Mouse (Mus musculus) kidney, adult 2 months (tissue): Measurements from ENCODE around the gene Zfp30.

Experiments used
- CTCF ChIP-seq: fragments of 200-500 bp; conservative IDR thresholded peaks from 2 replicates; pipeline ENCODE4 v1.5.1; 2011; ENCODE audit warnings: low read depth, mild to moderate bottlenecking, control low read depth, low read length, moderate library complexity, mixed read lengths; ENCODE audit not compliant: insufficient read depth, insufficient read length
- POLR2A ChIP-seq: fragments of 200-500 bp; IDR thresholded peaks from one replicate; pipeline ENCODE4 v1.6.1; 2011; ENCODE audit warnings: low read depth, low read length, control low read depth

DNA sequence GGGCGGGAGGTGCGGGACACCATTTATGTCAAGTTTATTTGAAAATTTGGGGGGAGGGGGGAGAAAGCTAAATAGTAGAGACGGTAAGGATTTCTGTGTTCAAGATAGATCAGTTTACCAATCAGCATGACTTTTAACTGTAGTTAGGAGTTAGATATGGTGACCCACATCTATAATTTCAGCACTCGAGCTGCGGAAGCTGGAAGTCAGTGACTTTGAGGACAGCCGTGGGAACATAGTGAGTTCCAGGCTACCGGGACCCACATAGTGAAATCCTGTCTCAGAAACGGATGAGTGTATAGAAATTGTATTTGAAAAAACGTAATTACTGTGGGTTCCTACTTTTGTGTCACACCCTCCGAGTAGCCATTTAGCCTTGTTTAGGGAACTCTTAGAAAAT, 14.8 kb upstream of the Zfp30 start:
- TF ChIP-seq POLR2A, result no peak
- no peak for TF ChIP-seq CTCF
